Mouse (Mus musculus): ENCODE data around the gene Gpc6.

Gene Gpc6

GRCm38 (mm10) chr14:117757790-117758358, 832.8 kb downstream of the Gpc6 start:
- WGBS: 77% methylated on average over 6 of the region's 6 CpGs

- WGBS: 82% methylated on average over 4 of the region's 4 CpGs
Observed at GRCm38 (mm10) chr14:117760830-117761517, 835.9 kb downstream of the Gpc6 start.

DNA sequence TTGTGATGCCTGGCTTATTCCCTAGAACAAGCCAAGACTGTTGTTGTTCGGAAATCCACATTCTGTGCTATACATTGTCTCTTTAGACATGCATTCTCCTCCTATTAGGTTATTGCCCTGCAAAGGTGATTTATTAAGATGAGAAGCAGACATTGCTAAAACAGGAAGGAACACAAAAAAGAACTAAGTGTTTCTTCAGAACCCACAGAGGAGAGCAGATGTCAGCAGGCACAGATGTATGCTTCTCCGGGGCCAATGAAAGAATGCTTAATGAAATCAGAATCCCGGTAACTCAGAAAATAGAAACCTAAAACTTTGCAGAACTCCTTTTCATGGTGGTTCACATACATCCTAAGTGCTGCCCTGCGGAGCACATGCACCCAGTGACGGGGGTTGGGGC, 837.8 kb downstream of the Gpc6 start:
- WGBS: 84% methylated on average over 5 of the region's 5 CpGs

DNA sequence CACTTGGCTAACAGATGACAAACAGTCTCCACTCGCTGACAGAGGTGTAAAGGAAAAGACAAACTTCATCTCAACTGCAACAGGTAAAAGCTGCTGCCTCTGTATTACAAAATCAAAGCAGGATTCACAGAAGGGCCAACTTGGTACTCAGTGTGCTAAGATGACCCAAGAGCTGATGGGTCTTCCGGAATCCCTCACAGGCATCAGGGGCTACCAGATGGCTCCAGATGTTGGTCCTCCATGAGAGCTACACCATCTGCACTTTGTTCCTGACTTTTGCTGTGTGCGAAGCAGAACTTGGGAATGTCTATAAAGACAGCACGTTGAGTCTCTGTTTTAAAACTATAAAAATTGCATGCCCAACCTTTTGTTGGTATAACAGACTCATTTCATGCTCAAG, 842.7 kb downstream of the Gpc6 start:
- WGBS: 77% methylated on average over 4 of the region's 4 CpGs

DNA sequence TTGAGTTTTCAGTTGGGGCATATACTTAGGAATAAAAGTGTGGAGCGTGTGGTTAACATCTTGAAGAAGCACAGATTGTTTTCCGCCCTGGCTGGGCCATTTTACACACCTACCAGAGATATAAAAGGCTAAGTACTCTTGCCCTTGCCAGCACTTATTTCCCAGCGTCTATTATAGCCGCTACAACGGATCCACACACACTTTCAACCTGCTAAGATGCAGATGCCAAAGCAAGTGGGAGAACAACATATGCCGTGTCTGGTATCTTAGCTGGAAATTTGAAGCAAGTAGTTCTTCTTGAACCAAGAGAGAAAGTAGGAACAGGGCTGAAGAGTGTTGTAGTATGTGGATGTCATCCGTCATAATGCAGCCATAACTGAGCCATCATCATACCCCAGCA, 843.6 kb downstream of the Gpc6 start:
- WGBS: 55% methylated on average over 7 of the region's 7 CpGs

GRCm38 (mm10) chr14:117773373-117773772, 848.3 kb downstream of the Gpc6 start:
- 60% methylated on average over 2 of the region's 2 CpGs for WGBS

DNA sequence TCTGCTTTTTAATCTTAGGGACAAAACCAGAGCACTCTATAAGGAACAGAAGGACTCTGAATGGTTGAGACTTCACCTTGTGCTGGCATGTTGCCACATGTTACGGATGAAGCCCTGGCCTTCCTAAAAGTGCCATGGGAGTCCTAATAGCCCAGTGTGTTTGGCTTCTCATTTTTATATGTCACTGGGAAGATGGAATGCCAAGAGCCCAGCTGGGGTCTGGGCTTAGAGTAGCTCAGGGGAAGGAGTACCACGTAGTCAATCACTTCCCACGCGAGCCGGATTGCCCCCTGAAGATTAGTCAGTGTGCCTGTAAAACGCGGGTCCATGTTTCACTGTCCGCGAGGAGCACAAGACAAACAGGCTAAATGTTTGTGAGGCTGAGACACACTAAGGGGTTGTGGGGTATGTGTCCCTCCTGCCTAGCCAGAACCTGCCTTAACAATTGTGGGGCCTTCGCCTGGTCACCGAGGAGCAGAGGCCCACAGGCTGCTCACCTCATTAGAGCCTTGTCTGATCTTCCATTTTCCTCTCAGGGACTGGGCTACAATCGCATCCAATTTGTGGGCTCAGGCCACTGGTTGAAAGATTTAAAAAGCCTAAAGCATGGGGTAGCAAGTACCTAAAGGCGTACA, 852.9 kb downstream of the Gpc6 start:
- WGBS: 92% methylated on average over 13 of the region's 13 CpGs

DNA sequence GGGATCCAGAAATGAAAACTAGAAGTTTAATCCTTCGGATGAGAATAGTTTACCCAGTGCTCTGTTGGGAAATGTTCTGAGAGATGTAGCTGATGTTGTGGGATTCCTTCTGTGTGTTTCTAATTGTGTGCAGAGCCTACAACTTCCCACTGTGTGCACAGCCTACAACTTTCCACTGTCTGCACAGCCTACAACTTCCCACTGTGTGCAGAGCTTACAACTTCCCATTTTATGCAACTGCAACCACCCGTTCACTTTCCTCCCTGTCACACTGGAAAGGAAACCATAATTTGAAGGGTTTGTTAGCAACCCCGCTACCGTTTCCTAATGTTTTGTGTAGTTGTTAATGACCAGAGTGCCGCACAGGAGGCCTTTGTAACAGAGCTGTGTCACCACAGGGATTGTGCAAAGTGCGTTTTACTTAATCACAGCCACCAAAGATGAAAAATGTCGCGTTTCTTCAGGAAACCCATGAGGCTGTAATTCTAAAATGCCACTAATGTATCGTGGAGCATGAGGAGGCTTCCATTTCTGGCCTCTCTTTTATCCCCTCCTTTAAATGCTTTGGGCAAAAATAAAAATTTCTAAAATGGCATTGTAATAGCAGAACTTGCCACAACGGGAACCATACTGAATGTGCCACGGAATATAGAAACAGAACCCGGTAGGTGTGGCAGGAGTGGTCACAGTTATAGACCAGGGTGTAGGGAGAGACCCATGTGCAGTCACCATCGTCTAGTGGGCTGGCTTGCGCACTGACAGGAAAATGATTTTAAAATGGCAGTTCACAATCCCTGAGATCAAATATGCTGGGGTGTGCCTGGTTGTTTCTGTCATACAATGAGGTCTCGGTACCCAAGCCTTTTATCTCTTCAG, 853.7 kb downstream of the Gpc6 start:
- 65% methylated on average over 15 of the region's 15 CpGs for WGBS

DNA sequence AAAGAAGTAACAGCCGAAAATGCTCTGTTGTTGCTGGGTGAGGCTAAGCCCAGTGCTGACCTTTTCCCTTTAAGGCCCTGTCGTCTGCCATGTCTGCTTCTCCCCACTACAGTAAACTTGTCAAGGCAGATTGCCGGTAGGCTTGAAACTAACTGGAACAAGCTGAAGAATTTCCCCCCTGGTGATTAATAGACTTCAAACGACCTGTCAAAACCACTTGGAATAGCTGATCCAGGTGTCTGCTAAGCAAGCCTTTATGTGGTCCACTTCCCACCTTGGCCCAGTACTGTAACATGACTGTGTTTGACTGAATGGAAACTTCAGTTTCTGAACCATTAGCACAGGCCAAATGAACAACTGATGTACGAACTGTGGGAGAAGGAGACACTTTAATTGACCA, 856.6 kb downstream of the Gpc6 start:
- 86% methylated on average over 5 of the region's 5 CpGs for WGBS

GRCm38 (mm10) chr14:117783671-117784262, 858.7 kb downstream of the Gpc6 start:
- WGBS: 82% methylated on average over 8 of the region's 8 CpGs

GRCm38 (mm10) chr14:117784960-117785359, 859.8 kb downstream of the Gpc6 start:
- WGBS: 95% methylated on average over 9 of the region's 9 CpGs

DNA sequence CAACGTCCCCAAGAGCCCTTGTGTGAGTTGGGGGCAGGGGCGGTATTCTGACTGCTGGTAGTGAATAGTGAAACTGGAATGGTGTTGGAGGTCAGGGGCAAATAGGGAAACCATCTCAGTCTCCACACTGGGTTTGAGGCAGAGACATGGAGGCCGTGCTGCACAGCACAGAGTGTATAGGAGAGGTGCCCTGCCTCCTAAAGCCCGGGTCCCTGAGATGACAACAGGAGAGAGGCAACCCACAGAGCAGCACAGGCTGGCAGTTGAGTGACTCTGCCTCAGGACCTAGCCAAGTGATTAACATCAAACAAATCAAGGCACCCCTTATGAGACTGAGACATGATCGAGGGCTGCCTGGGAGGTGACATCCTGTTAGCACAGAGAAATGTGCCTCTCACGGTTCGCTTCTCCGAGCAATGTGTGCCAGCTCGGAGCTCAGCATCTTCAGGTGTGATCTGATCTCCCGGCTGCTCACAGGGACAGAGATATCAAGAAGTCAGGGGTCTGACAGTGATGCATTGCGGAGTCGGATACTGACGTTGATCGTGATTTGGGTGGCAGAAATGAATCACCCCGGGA, 860.5 kb downstream of the Gpc6 start:
- 75% methylated on average over 15 of the region's 15 CpGs for WGBS

- WGBS: 39% methylated on average over 7 of the region's 7 CpGs
Observed at GRCm38 (mm10) chr14:117786647-117787046, 861.5 kb downstream of the Gpc6 start.

DNA sequence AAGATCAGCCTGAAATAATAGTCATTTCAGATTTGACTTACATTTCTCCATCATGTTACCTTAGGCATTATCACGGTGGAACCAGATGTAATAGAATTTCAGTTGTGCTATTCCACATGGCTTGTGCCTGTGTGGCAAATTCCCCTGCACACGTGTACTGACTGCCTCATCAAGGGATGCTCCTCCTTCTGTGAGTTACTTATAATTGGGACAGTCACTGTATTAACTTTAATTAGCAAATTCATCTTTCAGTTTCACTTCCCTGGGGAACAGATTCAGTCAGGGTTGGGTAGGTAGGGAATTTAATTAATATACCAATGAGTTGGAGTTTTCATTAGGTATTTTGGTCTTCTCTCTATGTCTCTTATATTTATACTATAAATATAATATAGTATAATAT, 869.8 kb downstream of the Gpc6 start:
- WGBS: 90% methylated on average over 2 of the region's 2 CpGs

DNA sequence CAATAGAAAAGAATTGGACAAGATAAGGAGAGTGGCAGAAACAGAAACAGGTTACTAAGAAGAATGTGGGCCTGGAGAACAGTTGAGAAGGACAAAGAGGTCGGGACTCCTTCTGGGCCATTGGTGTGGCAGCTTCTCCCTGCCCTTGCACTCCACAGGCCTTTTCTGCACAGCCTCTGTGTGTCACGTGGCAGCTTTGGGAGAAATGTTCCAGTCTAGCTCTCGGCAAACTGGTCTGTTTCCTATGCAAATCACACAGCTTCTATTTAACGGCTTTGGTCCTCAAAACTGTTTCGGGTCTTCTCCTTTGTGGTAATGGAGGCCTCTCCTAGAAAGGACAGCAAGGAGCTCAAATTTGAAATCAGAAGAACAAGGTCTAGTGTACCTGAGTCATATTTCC, 871.5 kb downstream of the Gpc6 start:
- WGBS: 74% methylated on average over 5 of the region's 5 CpGs

DNA sequence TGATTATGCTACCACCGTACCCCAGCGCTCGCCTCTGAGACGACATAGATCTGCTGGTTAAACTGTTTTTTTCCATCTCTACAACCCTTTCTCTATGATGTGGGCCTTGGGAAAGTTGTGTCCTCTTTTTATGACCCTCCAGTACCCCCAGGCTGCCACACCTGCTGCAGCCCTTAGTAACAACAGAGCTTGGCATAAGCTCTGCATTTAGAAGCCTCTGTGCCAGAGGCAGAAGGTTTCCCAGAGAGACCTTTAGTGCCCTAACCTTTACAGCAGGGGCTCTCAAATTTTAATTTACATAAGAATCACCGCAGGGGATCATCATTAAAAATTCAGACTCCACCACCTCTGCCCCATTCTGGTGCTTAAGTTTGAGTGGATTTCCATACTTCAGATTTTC, 875.3 kb downstream of the Gpc6 start:
- 95% methylated on average over 5 of the region's 5 CpGs for WGBS

DNA sequence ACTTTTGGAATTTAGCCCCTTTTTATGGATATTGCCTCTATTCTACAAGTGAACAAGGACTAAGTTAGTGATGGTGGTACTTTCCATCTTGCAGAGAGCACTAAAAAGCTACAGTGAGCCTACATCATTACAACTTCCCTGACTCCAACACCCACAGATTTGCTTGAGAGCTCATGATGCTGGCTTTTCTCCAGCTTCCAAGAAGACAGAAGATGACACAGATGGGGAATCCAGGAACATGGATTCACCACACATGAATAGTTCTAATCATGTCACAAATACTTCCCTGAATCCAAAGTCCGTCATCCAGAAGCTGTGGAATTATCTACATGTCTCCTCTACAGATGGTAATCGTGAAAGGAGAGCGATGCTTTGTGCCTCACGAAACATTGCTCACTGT, 882.7 kb downstream of the Gpc6 start:
- WGBS: 77% methylated on average over 4 of the region's 4 CpGs

DNA sequence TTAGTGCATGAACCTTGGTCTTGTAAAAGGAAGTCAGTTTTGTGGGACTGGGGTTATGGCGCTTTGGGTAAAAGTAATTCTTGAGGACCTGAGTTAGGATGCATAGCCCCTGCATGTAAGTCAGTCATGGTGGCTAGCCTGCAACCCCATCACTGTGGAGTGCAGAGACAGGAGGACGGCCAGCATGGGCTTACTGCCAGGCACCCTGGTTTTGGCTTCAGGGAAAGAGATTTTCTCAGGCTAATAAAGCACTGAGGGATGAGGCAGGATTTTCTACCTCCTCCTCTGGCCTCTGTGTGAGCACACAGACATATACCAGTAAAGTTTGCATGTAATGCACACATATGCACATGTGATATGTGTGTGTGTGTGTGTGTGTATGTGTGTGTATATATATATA, 883.2 kb downstream of the Gpc6 start:
- 81% methylated on average over 2 of the region's 2 CpGs for WGBS

- WGBS: 31% methylated on average over 15 of the region's 15 CpGs
Observed at GRCm38 (mm10) chr14:117810321-117811270, 885.5 kb downstream of the Gpc6 start.

DNA sequence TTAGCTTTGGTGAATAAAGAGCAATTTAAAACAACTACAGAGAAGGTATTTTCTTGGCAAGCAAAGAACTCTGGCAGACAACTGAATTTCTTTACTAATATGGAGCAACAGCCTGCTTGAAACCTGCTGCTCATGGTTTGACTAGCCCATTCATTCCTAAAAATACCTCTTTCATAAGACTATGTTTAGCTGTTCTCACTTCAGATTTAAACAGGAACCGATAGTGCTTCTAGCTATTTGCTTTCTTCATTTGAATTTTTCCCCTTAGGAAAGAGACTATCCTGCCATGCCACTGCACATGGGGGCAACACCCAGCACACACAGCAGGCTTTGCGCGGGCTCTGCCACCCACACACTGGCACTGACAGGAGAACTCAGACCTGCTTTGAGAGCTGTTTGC, 888.4 kb downstream of the Gpc6 start:
- 15% methylated on average over 3 of the region's 3 CpGs for WGBS
